Mouse (Mus musculus) brain, embryonic 14.5 days (tissue): ENCODE measurements around the gene Pde4d.

Experiments
- CTCF ChIP-seq: fragments of 200-500 bp; IDR thresholded peaks from 2 replicates; pipeline ENCODE4 v1.5.1; 2012; ENCODE audit warnings: inconsistent platforms, mild to moderate bottlenecking, moderate library complexity, borderline replicate concordance; ENCODE audit not compliant: insufficient read depth, insufficient read length; ENCODE audit errors: extremely low read depth
- POLR2A ChIP-seq: fragments of 200-500 bp; IDR thresholded peaks from 2 replicates; pipeline ENCODE4 v1.6.1; 2012; ENCODE audit warnings: mild to moderate bottlenecking, inconsistent platforms, borderline replicate concordance; ENCODE audit not compliant: poor library complexity, insufficient read depth, insufficient read length, severe bottlenecking; ENCODE audit errors: extremely low read depth

DNA sequence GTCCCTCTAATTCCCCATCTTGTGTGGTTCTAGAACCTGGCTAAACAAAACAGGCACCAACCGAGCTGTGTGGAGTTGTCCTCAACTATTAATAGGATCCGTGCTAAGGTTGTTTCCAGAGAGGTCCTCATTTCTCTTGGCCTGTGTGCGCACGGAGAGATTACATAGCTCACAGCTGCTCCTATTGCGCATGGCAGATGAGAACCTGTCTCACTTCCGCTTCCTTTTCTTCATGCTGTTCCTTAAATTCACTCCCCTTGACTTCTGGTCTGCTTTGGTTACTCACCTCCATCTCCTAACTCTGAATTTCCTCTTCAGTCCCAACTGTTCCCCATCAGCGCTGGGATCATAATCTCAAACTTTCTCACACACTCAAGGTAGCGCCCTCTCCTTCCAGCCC is 956.6 kb downstream of the Pde4d start:
- TF ChIP-seq CTCF (no peak), POLR2A (no peak)
